Comparison of ENCODE assay signal across 22 mouse cellular contexts in genomic region chr6:146995391-146995790, GRCm38 (mm10). TPM values are rescaled to one million over a fixed set of nuclear protein-coding genes. Genes with fewer than 3 reads are reported as not detected.
"Had no signal": no experiment of that assay in that cellular context is flagged by ENCODE, and none has a peak within 500 bp of the region (broad histone marks: within the 10 kb centered on the region; RNA-seq: fewer than 3 reads in every experiment).

No protein-coding gene starts in this region.

- H3K36me3 ChIP-seq: neural tube, embryonic 13.5 days; neural tube, embryonic 15.5 days had no signal

- H3K9me3 ChIP-seq: midbrain, embryonic 10.5 days; neural tube, embryonic 13.5 days; neural tube, embryonic 15.5 days had no signal

- H3K4me3 ChIP-seq: midbrain, embryonic 10.5 days; myocyte; neural tube, embryonic 13.5 days; neural tube, embryonic 15.5 days had no signal

- H3K9ac ChIP-seq: liver, embryonic 14.5 days; lung, embryonic 14.5 days; neural tube, embryonic 13.5 days; neural tube, embryonic 15.5 days had no signal

- H3K4me1 ChIP-seq: midbrain, embryonic 10.5 days; neural tube, embryonic 13.5 days; neural tube, embryonic 15.5 days had no signal

- DNase-seq: lung, adult 18-20 months; lung, embryonic 14.5 days; lung, postnatal 10 days; lung, postnatal 4 days; midbrain, embryonic 14.5 days; retina, postnatal 1 day; right cerebral cortex, adult 18-20 months; right cerebral cortex, postnatal 25 days; right cerebral cortex, postnatal 4 days; spleen, adult 18-20 months; thymus, adult 18-20 months; thymus, postnatal 14 days; thymus, postnatal 36 days had no signal

- H3K4me2 ChIP-seq: lung, embryonic 14.5 days; neural tube, embryonic 13.5 days; neural tube, embryonic 15.5 days had no signal

- H3K27ac ChIP-seq: liver, embryonic 14.5 days; midbrain, embryonic 10.5 days; neural tube, embryonic 13.5 days; neural tube, embryonic 15.5 days had no signal

- H3K27me3 ChIP-seq: neural tube, embryonic 13.5 days; neural tube, embryonic 15.5 days had no signal

RNA-seq across cellular contexts. Expression of gene 1700034J05Rik, which starts 41.2 kb away (rescaled TPM):
- total RNA-seq: megakaryocyte, adult 5-6 weeks; megakaryocyte-erythroid progenitor cell, adult 5-6 weeks had no signal
- polyA plus RNA-seq: liver, embryonic 14.5 days; midbrain, embryonic 14.5 days; neural tube, embryonic 13.5 days; neural tube, embryonic 15.5 days; small intestine, adult 2 months; thymus, postnatal 0 days had no signal
